Mouse (Mus musculus): Measurements from ENCODE around the gene Tmbim6. TPM values are rescaled to one million over a fixed set of nuclear protein-coding genes. Genes with fewer than 3 reads are reported as not detected.
A peak's percentile ranks its signal among the peaks of the same experiment; 100 is the strongest.

Gene Tmbim6
- total RNA-seq, 1 experiment = 436 TPM

DNA sequence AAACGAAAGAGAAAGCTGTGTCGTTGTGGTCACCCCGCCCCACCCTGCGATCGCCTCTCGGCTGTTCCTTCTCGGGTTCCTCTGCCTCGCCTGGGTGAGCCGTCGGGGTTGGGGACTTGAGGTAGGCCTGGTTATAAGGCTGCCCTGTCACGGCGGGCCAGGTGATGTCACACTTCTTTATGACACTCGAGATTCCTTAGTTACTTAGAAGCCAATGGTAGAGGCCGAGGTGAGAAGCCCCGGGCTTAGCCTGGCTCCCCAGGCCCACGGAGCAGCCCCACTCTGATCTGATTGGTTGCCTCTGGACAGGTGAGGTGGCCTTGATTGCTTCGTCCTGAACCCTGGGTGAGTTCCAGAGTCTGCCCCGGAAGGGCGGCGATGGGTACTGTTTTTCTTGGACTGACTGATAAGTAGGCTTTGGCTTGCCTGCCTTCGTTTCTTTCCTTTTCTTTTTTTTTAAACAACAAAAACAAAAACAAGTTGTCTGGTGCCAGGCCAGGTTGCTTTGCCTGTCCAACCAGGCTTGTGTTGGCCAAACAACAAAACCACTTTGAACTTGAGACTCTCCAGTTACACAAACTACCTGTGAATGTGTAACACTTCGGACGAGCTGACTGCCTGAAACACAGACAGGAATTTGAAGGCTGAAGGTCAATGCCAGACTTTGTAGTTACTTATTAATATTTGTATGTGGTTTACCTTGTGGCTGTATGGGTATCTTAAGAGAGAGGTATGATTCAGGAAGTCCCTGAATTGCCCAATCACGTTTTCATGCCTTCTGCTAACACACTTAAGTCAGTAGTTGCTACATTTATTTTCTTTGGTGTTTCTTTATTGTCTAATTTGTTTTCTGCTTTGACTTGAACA lies 937 bp downstream of the Tmbim6 start:
- Histone ChIP-seq H3K9me3 (ENCODE audit: control insufficient read depth, insufficient read depth, low read depth, low read length) (no peaks in the 10 kb centered on the region), H3K36me3 (ENCODE audit: control insufficient read depth, insufficient read depth, low read length, poor library complexity, severe bottlenecking) (no peaks in the 10 kb centered on the region), H3K27ac (ENCODE audit: insufficient read depth, low read depth, low read length, poor library complexity, severe bottlenecking) (peak overlapping the region; percentile 65), H3K4me1 (ENCODE audit: control insufficient read depth in 2 of 2, insufficient read depth in 2 of 2, low read length in 2 of 2, poor library complexity in 1 of 2) (peaks cover 7 to 21% of the 10 kb centered on the region in 2 experiments; a peak in 3 of 4 replicates), H3K4me3 (ENCODE audit: insufficient read depth in 1 of 2, low read depth in 1 of 2, low read length in 2 of 2, poor library complexity in 1 of 2, severe bottlenecking in 1 of 2) (peak overlapping the region; percentile 76 to 93), H3K9ac (ENCODE audit: insufficient read depth, low read depth, low read length, poor library complexity, severe bottlenecking) (peak overlapping the region; percentile 92)
- TF ChIP-seq HCFC1 (IDR thresholded peaks at IDR 0.05; ENCODE audit: borderline replicate concordance, insufficient read depth, low read length) (no peak), ZNF384 (IDR thresholded peaks at IDR 0.05; ENCODE audit: low read depth, low read length) (no peak), MAFK (IDR thresholded peaks at IDR 0.05; ENCODE audit: insufficient read depth, low read depth, low read length) (no peak), CHD2 (IDR thresholded peaks at IDR 0.05; ENCODE audit: low read depth, low read length) (no peak), ZC3H11A (IDR thresholded peaks at IDR 0.05; ENCODE audit: borderline replicate concordance, low read depth, low read length) (no peak)
- in situ Hi-C loops (cut with MboI; ENCODE audit: low sequenced_read_pairs in 2 of 2, unreplicated experiment in 2 of 2) = no loop called here
- DNase-seq (ENCODE audit: low read depth, low spot score) = no peak

DNA sequence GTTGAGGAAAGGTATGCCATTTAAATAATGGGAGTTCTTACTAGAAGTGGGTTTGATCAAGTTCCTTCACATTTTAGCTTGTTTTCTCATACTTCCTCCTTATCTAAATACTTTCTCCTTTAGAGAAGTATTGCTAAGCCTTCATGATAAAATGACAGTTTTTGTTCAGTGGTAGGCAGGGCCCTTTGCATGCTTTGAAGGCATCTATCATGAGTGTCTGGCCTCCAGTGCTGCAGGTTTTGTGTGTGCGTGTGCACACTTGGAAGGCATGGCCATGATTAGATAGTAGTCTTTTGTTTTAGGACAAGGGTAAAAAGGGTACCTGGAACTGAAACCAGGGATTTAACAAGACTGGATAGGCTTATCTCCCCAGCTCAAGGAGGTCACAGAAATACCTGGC lies 3.8 kb downstream of the Tmbim6 start:
- DNase-seq (ENCODE audit: low read depth, low spot score) = no peak
- Histone ChIP-seq H3K9ac (ENCODE audit: insufficient read depth, low read depth, low read length, poor library complexity, severe bottlenecking) (no peak overlapping the region), H3K4me3 (ENCODE audit: insufficient read depth in 1 of 2, low read depth in 1 of 2, low read length in 2 of 2, poor library complexity in 1 of 2, severe bottlenecking in 1 of 2) (no peak overlapping the region), H3K36me3 (ENCODE audit: control insufficient read depth, insufficient read depth, low read length, poor library complexity, severe bottlenecking) (no peaks in the 10 kb centered on the region), H3K27ac (ENCODE audit: insufficient read depth, low read depth, low read length, poor library complexity, severe bottlenecking) (no peak overlapping the region), H3K9me3 (ENCODE audit: control insufficient read depth, insufficient read depth, low read depth, low read length) (no peaks in the 10 kb centered on the region), H3K4me1 (ENCODE audit: control insufficient read depth in 2 of 2, insufficient read depth in 2 of 2, low read length in 2 of 2, poor library complexity in 1 of 2) (peaks cover 7 to 32% of the 10 kb centered on the region in 2 experiments; a peak in 3 of 4 replicates)
- TF ChIP-seq CHD2 (IDR thresholded peaks at IDR 0.05; ENCODE audit: low read depth, low read length) = no peak
- TF ChIP-seq HCFC1 (IDR thresholded peaks at IDR 0.05; ENCODE audit: borderline replicate concordance, insufficient read depth, low read length) = no peak
- no peak for TF ChIP-seq ZC3H11A (IDR thresholded peaks at IDR 0.05; ENCODE audit: borderline replicate concordance, low read depth, low read length)
- TF ChIP-seq MAFK (IDR thresholded peaks at IDR 0.05; ENCODE audit: insufficient read depth, low read depth, low read length) = no peak
- TF ChIP-seq ZNF384 (IDR thresholded peaks at IDR 0.05; ENCODE audit: low read depth, low read length) = no peak
- in situ Hi-C loops (cut with MboI; ENCODE audit: low sequenced_read_pairs in 2 of 2, unreplicated experiment in 2 of 2) = no loop called here

DNA sequence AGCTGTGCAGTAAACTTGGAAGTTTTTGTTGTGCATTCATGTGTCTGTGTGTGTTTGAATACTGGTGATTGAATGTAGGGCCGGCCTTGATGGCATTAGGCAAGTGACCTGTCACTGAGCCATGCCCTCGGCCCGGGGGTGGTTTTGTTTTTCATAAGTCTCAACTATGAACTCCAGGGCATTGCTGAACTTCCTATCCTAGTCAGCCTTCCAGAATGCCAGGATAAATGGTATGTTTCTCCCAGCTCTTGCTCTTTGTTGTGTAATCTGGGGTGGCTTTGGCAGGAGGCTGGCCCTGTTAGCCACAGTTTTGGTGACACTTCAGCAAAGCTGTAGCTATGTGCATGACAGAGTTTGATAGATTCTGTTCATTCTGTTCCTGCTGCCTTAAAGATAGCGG lies 4.2 kb downstream of the Tmbim6 start:
- Histone ChIP-seq H3K4me3 (ENCODE audit: insufficient read depth in 1 of 2, low read depth in 1 of 2, low read length in 2 of 2, poor library complexity in 1 of 2, severe bottlenecking in 1 of 2) (no peak overlapping the region), H3K27ac (ENCODE audit: insufficient read depth, low read depth, low read length, poor library complexity, severe bottlenecking) (no peak overlapping the region), H3K36me3 (ENCODE audit: control insufficient read depth, insufficient read depth, low read length, poor library complexity, severe bottlenecking) (peaks cover 2% of the 10 kb centered on the region; the same call in 1 of the 2 replicates), H3K4me1 (ENCODE audit: control insufficient read depth in 2 of 2, insufficient read depth in 2 of 2, low read length in 2 of 2, poor library complexity in 1 of 2) (peaks cover 7 to 29% of the 10 kb centered on the region in 2 experiments; a peak in 3 of 4 replicates), H3K9me3 (ENCODE audit: control insufficient read depth, insufficient read depth, low read depth, low read length) (no peaks in the 10 kb centered on the region), H3K9ac (ENCODE audit: insufficient read depth, low read depth, low read length, poor library complexity, severe bottlenecking) (no peak overlapping the region)
- TF ChIP-seq CHD2 (IDR thresholded peaks at IDR 0.05; ENCODE audit: low read depth, low read length) = no peak
- TF ChIP-seq ZC3H11A (IDR thresholded peaks at IDR 0.05; ENCODE audit: borderline replicate concordance, low read depth, low read length) = no peak
- no peak for TF ChIP-seq MAFK (IDR thresholded peaks at IDR 0.05; ENCODE audit: insufficient read depth, low read depth, low read length)
- no peak for TF ChIP-seq HCFC1 (IDR thresholded peaks at IDR 0.05; ENCODE audit: borderline replicate concordance, insufficient read depth, low read length)
- TF ChIP-seq ZNF384 (IDR thresholded peaks at IDR 0.05; ENCODE audit: low read depth, low read length) = no peak
- no peak for DNase-seq (ENCODE audit: low read depth, low spot score)
- in situ Hi-C loops (cut with MboI; ENCODE audit: low sequenced_read_pairs in 2 of 2, unreplicated experiment in 2 of 2) = no loop called here

DNA sequence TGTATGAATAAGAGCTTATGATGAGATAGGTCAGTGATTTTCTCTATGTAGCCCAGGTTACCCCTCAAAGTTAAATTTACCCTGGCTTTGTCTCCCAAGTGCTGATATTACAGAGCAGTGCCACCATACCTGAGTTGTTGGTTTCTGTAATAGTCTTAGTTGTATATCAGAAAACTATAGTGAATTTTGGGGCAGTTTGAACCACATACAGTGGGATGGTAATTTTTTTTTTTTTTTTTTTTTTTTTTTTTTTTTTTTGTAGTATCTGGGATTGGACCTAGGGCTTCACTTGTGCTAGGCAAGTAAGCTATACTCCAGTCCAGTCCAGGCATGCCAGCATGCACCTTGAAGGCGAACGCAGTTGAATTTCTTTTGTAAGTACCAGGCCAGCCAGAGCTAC lies 4.9 kb downstream of the Tmbim6 start:
- Histone ChIP-seq H3K27ac (ENCODE audit: insufficient read depth, low read depth, low read length, poor library complexity, severe bottlenecking) (no peak overlapping the region), H3K9me3 (ENCODE audit: control insufficient read depth, insufficient read depth, low read depth, low read length) (no peaks in the 10 kb centered on the region), H3K4me1 (ENCODE audit: control insufficient read depth in 2 of 2, insufficient read depth in 2 of 2, low read length in 2 of 2, poor library complexity in 1 of 2) (peaks cover 7 to 27% of the 10 kb centered on the region in 2 experiments; a peak in 3 of 4 replicates), H3K9ac (ENCODE audit: insufficient read depth, low read depth, low read length, poor library complexity, severe bottlenecking) (no peak overlapping the region), H3K4me3 (ENCODE audit: insufficient read depth in 1 of 2, low read depth in 1 of 2, low read length in 2 of 2, poor library complexity in 1 of 2, severe bottlenecking in 1 of 2) (no peak overlapping the region), H3K36me3 (ENCODE audit: control insufficient read depth, insufficient read depth, low read length, poor library complexity, severe bottlenecking) (peaks cover 6% of the 10 kb centered on the region; the same call in 1 of the 2 replicates)
- in situ Hi-C loops (cut with MboI; ENCODE audit: low sequenced_read_pairs in 2 of 2, unreplicated experiment in 2 of 2) = no loop called here
- TF ChIP-seq CHD2 (IDR thresholded peaks at IDR 0.05; ENCODE audit: low read depth, low read length) (no peak), ZNF384 (IDR thresholded peaks at IDR 0.05; ENCODE audit: low read depth, low read length) (peak; percentile 68; the same call in 1 of the 2 replicates)
- no peak for DNase-seq (ENCODE audit: low read depth, low spot score)

All from ES-E14 (cell line).